Mouse (Mus musculus): Measurements from ENCODE around the gene Zfp94. TPM values are rescaled to one million over a fixed set of nuclear protein-coding genes. Genes with fewer than 3 reads are reported as not detected.

Gene Zfp94
- polyA plus RNA-seq, 1 experiment from 2014 or later: 19.6 TPM

- Histone ChIP-seq H3K27ac (peak overlapping the region; percentile 88), H3K27me3 (ENCODE audit: control insufficient read depth, insufficient read depth, low read length) (no peaks in the 10 kb centered on the region), H3K36me3 (replicated peaks; ENCODE audit: control insufficient read depth, insufficient read depth) (peaks cover 63% of the 10 kb centered on the region), H3K4me1 (replicated peaks; ENCODE audit: control insufficient read depth, insufficient read depth, low read length) (peaks cover 20% of the 10 kb centered on the region), H3K4me3 (replicated peaks; ENCODE audit: low read length) (peak overlapping the region; percentile 60), H3K4me2 (replicated peaks) (peak overlapping the region; percentile 90), H3K9me3 (ENCODE audit: control insufficient read depth, low read length) (no peaks in the 10 kb centered on the region), H3K9ac (peak overlapping the region; percentile 66)
- peak; percentile 14; the same call in 1 of the 2 replicates for ATAC-seq (ENCODE audit: low FRiP score)
- DNase-seq (ENCODE audit: low spot score): no peak
- WGBS: under 1% methylated on average over 12 of the region's 12 CpGs
These were observed 17.9 kb downstream of the Zfp94 start for GRCm38 (mm10) chr7:24298635-24298972.

GRCm38 (mm10) chr7:24297361-24298095, 18.9 kb downstream of the Zfp94 start:
- ATAC-seq (ENCODE audit: low FRiP score): no peak
- Histone ChIP-seq H3K4me3 (replicated peaks; ENCODE audit: low read length) (peak overlapping the region; percentile 60; the same call in 1 of the 2 replicates), H3K27me3 (ENCODE audit: control insufficient read depth, insufficient read depth, low read length) (no peaks in the 10 kb centered on the region), H3K4me2 (replicated peaks) (peak overlapping the region; percentile 90), H3K9ac (no peak overlapping the region), H3K9me3 (ENCODE audit: control insufficient read depth, low read length) (no peaks in the 10 kb centered on the region), H3K36me3 (replicated peaks; ENCODE audit: control insufficient read depth, insufficient read depth) (peaks cover 61% of the 10 kb centered on the region), H3K27ac (no peak overlapping the region), H3K4me1 (replicated peaks; ENCODE audit: control insufficient read depth, insufficient read depth, low read length) (peaks cover 20% of the 10 kb centered on the region)
- whole genome bisulfite sequencing: 94% methylated on average over 15 of the region's 15 CpGs
- no peak for DNase-seq (ENCODE audit: low spot score)

- DNase-seq (ENCODE audit: low spot score) (no peak), ATAC-seq (ENCODE audit: low FRiP score) (no peak)
- Histone ChIP-seq H3K27ac (no peak overlapping the region), H3K4me1 (replicated peaks; ENCODE audit: control insufficient read depth, insufficient read depth, low read length) (peaks cover 20% of the 10 kb centered on the region), H3K9ac (no peak overlapping the region), H3K27me3 (ENCODE audit: control insufficient read depth, insufficient read depth, low read length) (no peaks in the 10 kb centered on the region), H3K4me3 (replicated peaks; ENCODE audit: low read length) (no peak overlapping the region), H3K9me3 (ENCODE audit: control insufficient read depth, low read length) (no peaks in the 10 kb centered on the region), H3K4me2 (replicated peaks) (no peak overlapping the region), H3K36me3 (replicated peaks; ENCODE audit: control insufficient read depth, insufficient read depth) (peaks cover 61% of the 10 kb centered on the region)
- WGBS: 98% methylated on average over 7 of the region's 7 CpGs
These were observed 20.1 kb downstream of the Zfp94 start for GRCm38 (mm10) chr7:24296386-24296785.

- DNase-seq (ENCODE audit: low spot score) (no peak), ATAC-seq (ENCODE audit: low FRiP score) (no peak)
- no peak overlapping the region for H3K9ac ChIP-seq
- no peak overlapping the region for H3K4me3 ChIP-seq (replicated peaks; ENCODE audit: low read length)
- H3K4me1 ChIP-seq (replicated peaks; ENCODE audit: control insufficient read depth, insufficient read depth, low read length): peaks cover 15% of the 10 kb centered on the region
- H3K36me3 ChIP-seq (replicated peaks; ENCODE audit: control insufficient read depth, insufficient read depth): peaks cover 70% of the 10 kb centered on the region
- H3K27me3 ChIP-seq (ENCODE audit: control insufficient read depth, insufficient read depth, low read length): no peaks in the 10 kb centered on the region
- no peak overlapping the region for H3K27ac ChIP-seq
- H3K4me2 ChIP-seq (replicated peaks): no peak overlapping the region
- 97% methylated on average over 7 of the region's 7 CpGs for WGBS
- H3K9me3 ChIP-seq (ENCODE audit: control insufficient read depth, low read length): no peaks in the 10 kb centered on the region
These were observed 21.1 kb downstream of the Zfp94 start for GRCm38 (mm10) chr7:24295376-24295775.

- Histone ChIP-seq H3K27me3 (ENCODE audit: control insufficient read depth, insufficient read depth, low read length) (no peaks in the 10 kb centered on the region), H3K4me1 (replicated peaks; ENCODE audit: control insufficient read depth, insufficient read depth, low read length) (peaks cover 9% of the 10 kb centered on the region), H3K27ac (no peak overlapping the region), H3K4me3 (replicated peaks; ENCODE audit: low read length) (no peak overlapping the region), H3K36me3 (replicated peaks; ENCODE audit: control insufficient read depth, insufficient read depth) (peaks cover 76% of the 10 kb centered on the region), H3K9me3 (ENCODE audit: control insufficient read depth, low read length) (no peaks in the 10 kb centered on the region), H3K4me2 (replicated peaks) (no peak overlapping the region), H3K9ac (no peak overlapping the region)
- no peak for DNase-seq (ENCODE audit: low spot score)
- WGBS: 96% methylated on average over 4 of the region's 4 CpGs
- no peak for ATAC-seq (ENCODE audit: low FRiP score)
These were observed 21.7 kb downstream of the Zfp94 start for GRCm38 (mm10) chr7:24294763-24295162.

- WGBS: 90% methylated on average over 12 of the region's 12 CpGs
These were observed 23.2 kb downstream of the Zfp94 start for GRCm38 (mm10) chr7:24293061-24293851.

GRCm38 (mm10) chr7:24291387-24292090, 24.9 kb downstream of the Zfp94 start:
- Histone ChIP-seq H3K4me3 (replicated peaks; ENCODE audit: low read length) (no peak overlapping the region), H3K36me3 (replicated peaks; ENCODE audit: control insufficient read depth, insufficient read depth) (peaks cover 91% of the 10 kb centered on the region), H3K9ac (no peak overlapping the region), H3K27me3 (ENCODE audit: control insufficient read depth, insufficient read depth, low read length) (no peaks in the 10 kb centered on the region), H3K9me3 (ENCODE audit: control insufficient read depth, low read length) (no peaks in the 10 kb centered on the region), H3K4me1 (replicated peaks; ENCODE audit: control insufficient read depth, insufficient read depth, low read length) (no peaks in the 10 kb centered on the region), H3K4me2 (replicated peaks) (no peak overlapping the region), H3K27ac (no peak overlapping the region)
- ATAC-seq (ENCODE audit: low FRiP score) (no peak), DNase-seq (ENCODE audit: low spot score) (no peak)
- 90% methylated on average over 27 of the region's 27 CpGs for WGBS

More at GRCm38 (mm10) chr7:24293061-24293851, 23.2 kb downstream of the Zfp94 start:
- Histone ChIP-seq H3K4me1 (replicated peaks; ENCODE audit: control insufficient read depth, insufficient read depth, low read length) (peaks cover 6% of the 10 kb centered on the region), H3K27ac (no peak overlapping the region), H3K4me2 (replicated peaks) (no peak overlapping the region), H3K9ac (no peak overlapping the region), H3K4me3 (replicated peaks; ENCODE audit: low read length) (no peak overlapping the region), H3K27me3 (ENCODE audit: control insufficient read depth, insufficient read depth, low read length) (no peaks in the 10 kb centered on the region), H3K9me3 (ENCODE audit: control insufficient read depth, low read length) (no peaks in the 10 kb centered on the region), H3K36me3 (replicated peaks; ENCODE audit: control insufficient read depth, insufficient read depth) (peaks cover 88% of the 10 kb centered on the region)
- no peak for DNase-seq (ENCODE audit: low spot score)
- no peak for ATAC-seq (ENCODE audit: low FRiP score)

- no peak for ATAC-seq (ENCODE audit: low FRiP score)
- WGBS: 95% methylated on average over 4 of the region's 4 CpGs
- DNase-seq (ENCODE audit: low spot score): no peak
- H3K36me3 ChIP-seq (replicated peaks; ENCODE audit: control insufficient read depth, insufficient read depth): peaks cover 78% of the 10 kb centered on the region
- no peak overlapping the region for H3K27ac ChIP-seq
- H3K4me3 ChIP-seq (replicated peaks; ENCODE audit: low read length): no peak overlapping the region
- no peaks in the 10 kb centered on the region for H3K27me3 ChIP-seq (ENCODE audit: control insufficient read depth, insufficient read depth, low read length)
- no peaks in the 10 kb centered on the region for H3K9me3 ChIP-seq (ENCODE audit: control insufficient read depth, low read length)
- H3K9ac ChIP-seq: no peak overlapping the region
- H3K4me1 ChIP-seq (replicated peaks; ENCODE audit: control insufficient read depth, insufficient read depth, low read length): no peaks in the 10 kb centered on the region
- no peak overlapping the region for H3K4me2 ChIP-seq (replicated peaks)
These were observed 26.3 kb downstream of the Zfp94 start for GRCm38 (mm10) chr7:24290106-24290693.

- Histone ChIP-seq H3K36me3 (replicated peaks; ENCODE audit: control insufficient read depth, insufficient read depth) (peaks cover 61% of the 10 kb centered on the region), H3K27me3 (ENCODE audit: control insufficient read depth, insufficient read depth, low read length) (no peaks in the 10 kb centered on the region), H3K4me2 (replicated peaks) (no peak overlapping the region), H3K27ac (no peak overlapping the region), H3K4me1 (replicated peaks; ENCODE audit: control insufficient read depth, insufficient read depth, low read length) (no peaks in the 10 kb centered on the region), H3K4me3 (replicated peaks; ENCODE audit: low read length) (no peak overlapping the region), H3K9ac (no peak overlapping the region), H3K9me3 (ENCODE audit: control insufficient read depth, low read length) (no peaks in the 10 kb centered on the region)
- DNase-seq (ENCODE audit: low spot score) (no peak), ATAC-seq (ENCODE audit: low FRiP score) (no peak)
- WGBS: 91% methylated on average over 6 of the region's 6 CpGs
These were observed 28.0 kb downstream of the Zfp94 start for GRCm38 (mm10) chr7:24288512-24288911.
